13 mouse cellular contexts compared by ENCODE assay signal in genomic region chr16:90849262-90849661, GRCm38 (mm10). TPM values are rescaled to one million over a fixed set of nuclear protein-coding genes. Genes with fewer than 3 reads are reported as not detected.
A peak's percentile ranks its signal among the peaks of the same experiment; 100 is the strongest.
DNase-seq lines count a peak whose midpoint lies in the region; ATAC-seq and TF ChIP-seq lines count a peak whose summit lies in the region.
"Had no signal": no experiment of that assay in that cellular context is flagged by ENCODE, and none has a peak within 500 bp of the region (broad histone marks: within the 10 kb centered on the region; RNA-seq: fewer than 3 reads in every experiment).

No protein-coding gene starts in this region.

- H3K4me2 ChIP-seq in lung, embryonic 14.5 days, result no peak overlapping the region
- H3K4me2 ChIP-seq: heart, embryonic 13.5 days; kidney, embryonic 15.5 days; neural tube, embryonic 12.5 days had no signal

- no peaks in the 10 kb centered on the region for H3K27me3 ChIP-seq in lung, embryonic 14.5 days (ENCODE audit: insufficient read depth, low read length)
- H3K27me3 ChIP-seq: kidney, embryonic 15.5 days had no signal

- peak; percentile 46 for DNase-seq in adrenal gland, postnatal 14 days
- no peak for DNase-seq in adrenal gland, postnatal 4 days (ENCODE audit: low spot score in 2 of 2)
- peak; percentile 53 for DNase-seq in lung, embryonic 14.5 days
- DNase-seq in lung, postnatal 25 days (ENCODE audit: low spot score), result no peak
- DNase-seq in induced T-regulatory cell, adult 2 months (ENCODE audit: low read depth), result peak; percentile 10
- peak; percentile 66 for DNase-seq in retina, embryonic 14.5 days (ENCODE audit: low spot score)
- no peak for DNase-seq in layer of hippocampus, postnatal 25 days (ENCODE audit: extremely low spot score in 1 of 2, low spot score in 1 of 2)
- DNase-seq: cerebellum, adult 2 months had no signal

- 39% methylated on average over 12 of the region's 12 CpGs for WGBS in lung, embryonic 14.5 days

- no peaks in the 10 kb centered on the region for H3K4me1 ChIP-seq in lung, embryonic 14.5 days (ENCODE audit: insufficient read depth)

- H3K9me3 ChIP-seq in lung, embryonic 14.5 days (ENCODE audit: low read depth, low read length), result no peaks in the 10 kb centered on the region
- H3K9me3 ChIP-seq: heart, embryonic 13.5 days; kidney, embryonic 15.5 days; neural tube, embryonic 12.5 days had no signal

- H3K36me3 ChIP-seq in lung, embryonic 14.5 days (ENCODE audit: insufficient read depth), result no peaks in the 10 kb centered on the region
- H3K36me3 ChIP-seq: heart, embryonic 13.5 days; kidney, embryonic 15.5 days; neural tube, embryonic 12.5 days had no signal

- ATAC-seq in lung, embryonic 14.5 days (ENCODE audit: insufficient read depth), result peak; percentile 42; the same call in 1 of the 2 replicates
- ATAC-seq in megakaryocyte, adult 5-6 weeks (ENCODE audit: poor library complexity, severe bottlenecking), result no peak

- H3K27ac ChIP-seq in lung, embryonic 14.5 days (ENCODE audit: low read depth), result no peak overlapping the region
- H3K27ac ChIP-seq: heart, embryonic 13.5 days; kidney, embryonic 15.5 days; liver, embryonic 14.5 days; neural tube, embryonic 12.5 days had no signal

- H3K9ac ChIP-seq in lung, embryonic 14.5 days, result no peak overlapping the region
- H3K9ac ChIP-seq: heart, embryonic 13.5 days; kidney, embryonic 15.5 days; liver, embryonic 14.5 days; neural tube, embryonic 12.5 days had no signal

- no peak for TF ChIP-seq CTCF in lung, embryonic 14.5 days (IDR thresholded peaks at IDR 0.05; ENCODE audit: low read depth)

- H3K4me3 ChIP-seq in lung, embryonic 14.5 days (ENCODE audit: low read depth, low read length), result no peak overlapping the region
- H3K4me3 ChIP-seq: heart, embryonic 13.5 days; kidney, embryonic 15.5 days; neural tube, embryonic 12.5 days had no signal

RNA-seq across cellular contexts. Expression of gene Eva1c, which starts 22.7 kb away (rescaled TPM):
- 4.1 and 4.3 TPM in 2 replicates for total RNA-seq in adrenal gland, postnatal 14 days (2021)
- 1 to 10 TPM; 5.1 to 5.8 TPM for total RNA-seq in adrenal gland, postnatal 4 days (2021)
- 1.2 and 1.4 TPM in 2 replicates for polyA plus RNA-seq in lung, embryonic 14.5 days (2014; fragmentation: Nextera tagmentation; extraction: Ambion mirVana)
- 1 to 10 TPM; 1.6 TPM for total RNA-seq in layer of hippocampus, postnatal 25 days (2021)
- total RNA-seq in megakaryocyte, adult 5-6 weeks (2015), result not detected in 2 replicates
- not detected in 2 replicates for total RNA-seq in megakaryocyte, adult 5-6 weeks (2017)

RNA-seq across cellular contexts. Expression of gene Urb1, which starts 39.0 kb away (rescaled TPM):
- 16.4 and 17.0 TPM in 2 replicates for total RNA-seq in adrenal gland, postnatal 14 days (2021)
- 10 to 100 TPM; 14.9 to 18.7 TPM for total RNA-seq in adrenal gland, postnatal 4 days (2021)
- polyA plus RNA-seq in lung, embryonic 14.5 days (2014; fragmentation: Nextera tagmentation; extraction: Ambion mirVana), result 10.9 and 11.7 TPM in 2 replicates
- 10 to 100 TPM; 11.5 to 15.6 TPM for total RNA-seq in layer of hippocampus, postnatal 25 days (2021)
- 3.6 and 5.9 TPM in 2 replicates for total RNA-seq in megakaryocyte, adult 5-6 weeks (2015)
- total RNA-seq in megakaryocyte, adult 5-6 weeks (2017), result 3.6 and 5.0 TPM in 2 replicates

Comparison
In these comparisons a context has a peak if more than half of its experiments do, and no peak if none do; other contexts are left out.
1. DNase-seq: peak in adrenal gland, postnatal 14 days (single experiment), lung, embryonic 14.5 days (single experiment), induced T-regulatory cell, adult 2 months (single experiment) and retina, embryonic 14.5 days (single experiment); none in adrenal gland, postnatal 4 days (0 of 2), lung, postnatal 25 days (single experiment) and layer of hippocampus, postnatal 25 days (0 of 2).